Mouse (Mus musculus) common myeloid progenitor, adult 5-6 weeks (primary cell): ENCODE measurements at regions not wholly inside any gene's neighbourhood (a gene's known extent, or its start where the extent isn't known, plus 50 kb on each side); places are given as distances from the start of the nearest gene placed in this dataset.
A peak's percentile ranks its signal among the peaks of the same experiment; 100 is the strongest.

Source experiments
- ATAC-seq: replicated peaks from 2 replicates; pipeline ENCODE4 v1.8.0; 2016; ENCODE audit warnings: low read depth, mild to moderate bottlenecking, moderate TSS enrichment, inconsistent platforms; ENCODE audit not compliant: poor library complexity, severe bottlenecking

DNA sequence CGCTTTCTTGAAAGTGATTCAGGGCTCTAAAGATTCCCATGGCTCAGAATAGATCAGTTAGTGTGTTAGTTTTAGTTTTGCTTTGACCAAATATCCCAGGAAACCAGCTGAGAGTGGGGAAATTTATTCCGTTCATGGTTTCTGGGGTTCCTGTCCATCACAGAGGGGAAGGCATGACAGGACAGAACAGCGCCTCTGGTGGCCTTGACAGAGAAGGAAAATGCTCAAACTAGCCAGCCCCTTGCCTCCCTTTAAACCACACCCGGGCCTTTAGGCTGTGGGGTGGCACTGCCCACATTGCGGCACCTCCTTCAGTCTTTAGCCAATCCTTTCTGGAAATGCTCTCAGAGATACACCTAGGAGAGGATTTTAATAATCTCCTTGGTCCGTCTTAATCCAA is 76.1 kb upstream of the 1600014C23Rik start:
- no peak for ATAC-seq

DNA sequence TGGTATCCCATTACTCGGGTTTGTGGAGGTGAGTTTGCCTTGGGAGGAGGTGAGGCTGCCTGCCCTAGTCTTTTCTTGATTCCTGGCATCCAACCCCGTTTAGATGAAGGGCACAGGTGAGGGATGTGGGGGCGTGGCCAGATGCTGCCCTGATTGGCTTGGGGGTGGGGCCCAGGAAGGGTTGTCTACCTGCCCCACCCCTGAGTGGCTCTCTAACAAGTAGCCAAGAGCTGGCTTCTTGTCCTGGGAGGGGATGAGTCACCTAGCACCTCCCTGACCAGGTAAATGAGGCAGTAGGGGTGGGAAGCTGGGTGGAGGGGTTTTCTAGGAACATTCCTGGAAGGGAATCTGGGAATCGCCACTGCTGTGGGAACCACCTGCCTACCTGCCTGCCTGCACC is 74.7 kb upstream of the 1600014C23Rik start:
- ATAC-seq: no peak

DNA sequence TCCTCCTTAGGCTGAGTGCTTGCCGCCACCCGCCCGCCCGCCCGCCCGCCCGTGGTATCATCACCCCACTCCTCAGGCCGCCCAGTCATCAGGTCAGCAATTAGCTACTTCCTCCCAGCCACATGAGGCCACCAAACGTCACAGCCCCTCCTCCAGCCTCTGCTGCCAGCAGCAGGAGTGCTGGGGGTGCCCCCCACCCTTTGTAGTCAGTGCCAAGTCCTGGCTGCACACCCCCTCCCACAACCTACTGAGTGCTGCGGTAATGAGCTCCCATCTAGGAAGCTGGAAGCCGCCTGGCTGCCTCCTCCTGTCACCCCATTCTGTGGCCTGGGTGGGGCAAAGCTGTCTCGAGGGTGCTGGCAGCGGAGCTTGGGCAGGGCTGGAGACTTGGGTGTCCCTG is 73.8 kb upstream of the 1600014C23Rik start:
- ATAC-seq: peak; percentile 40; the same call in 1 of the 2 replicates

DNA sequence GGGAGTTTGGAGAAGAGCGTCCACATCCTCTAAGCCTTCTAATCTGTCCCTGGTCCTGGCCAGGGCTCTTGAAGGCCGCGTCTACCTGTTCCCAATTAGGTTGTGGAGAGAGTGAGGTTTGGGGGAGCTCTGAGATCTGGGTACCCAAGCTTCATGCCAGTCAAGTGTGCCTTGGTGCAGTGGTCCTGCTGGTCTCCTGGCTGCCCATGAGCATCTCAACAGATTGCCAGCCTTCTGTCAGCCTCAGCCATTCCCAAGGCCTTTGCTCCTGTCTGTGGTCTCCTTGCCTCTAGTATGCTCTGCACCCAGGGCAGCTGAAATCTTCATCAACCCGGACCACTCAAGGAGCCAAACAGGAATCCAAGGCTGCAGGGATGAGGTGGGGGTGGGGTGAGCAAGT is 73.2 kb upstream of the 1600014C23Rik start:
- ATAC-seq: no peak

DNA sequence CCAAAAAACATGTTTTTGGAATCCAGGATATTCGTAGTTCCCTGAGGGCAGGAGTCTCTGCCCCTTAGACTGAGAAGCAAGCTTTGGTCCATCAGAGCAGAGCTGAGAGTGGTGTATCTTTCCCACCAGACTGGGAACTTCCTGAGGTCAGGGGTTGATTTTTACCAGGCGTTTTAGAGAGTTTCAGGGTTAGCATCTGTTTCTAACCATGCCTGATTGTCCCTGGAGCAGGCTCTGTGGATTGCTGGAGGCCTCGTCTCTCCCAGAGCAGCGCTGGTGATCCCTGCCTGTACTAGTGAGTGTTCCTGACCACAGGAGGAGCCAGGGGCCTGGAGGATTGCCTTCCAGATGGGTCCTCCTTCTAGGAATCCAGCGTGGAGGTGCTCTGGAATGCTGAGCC is 72.8 kb upstream of the 1600014C23Rik start:
- ATAC-seq: no peak

DNA sequence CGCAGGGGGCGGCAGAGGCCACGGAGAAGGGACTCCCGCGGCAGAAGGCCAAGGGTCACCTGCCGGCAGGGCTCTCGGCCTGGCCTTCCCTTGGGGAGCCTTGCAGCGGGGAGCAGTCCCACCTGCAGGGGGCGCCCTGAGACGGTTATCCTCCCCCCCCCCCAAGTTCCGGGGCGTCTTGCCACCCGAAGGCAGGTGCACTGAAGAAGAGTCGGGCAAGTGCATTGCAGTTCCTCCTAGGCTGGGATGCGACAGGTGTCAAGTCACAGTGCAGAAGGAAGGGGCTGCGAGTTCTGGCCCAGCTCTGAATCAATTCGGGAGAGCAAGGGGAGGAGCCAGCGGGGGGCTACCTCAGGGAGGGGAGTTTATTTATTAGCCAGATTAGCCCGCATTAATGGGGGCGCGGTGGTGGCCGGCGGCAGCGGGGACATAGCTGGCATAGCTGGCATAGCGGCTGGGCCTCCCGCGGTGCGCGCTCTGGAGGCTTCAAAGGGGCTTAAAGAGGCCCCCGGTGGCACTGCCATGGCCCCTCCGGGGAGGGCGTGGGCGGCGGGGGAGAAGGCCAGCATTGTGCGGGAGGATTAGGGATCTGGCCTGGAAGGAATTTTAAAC is 71.9 kb upstream of the 1600014C23Rik start:
- no peak for ATAC-seq

DNA sequence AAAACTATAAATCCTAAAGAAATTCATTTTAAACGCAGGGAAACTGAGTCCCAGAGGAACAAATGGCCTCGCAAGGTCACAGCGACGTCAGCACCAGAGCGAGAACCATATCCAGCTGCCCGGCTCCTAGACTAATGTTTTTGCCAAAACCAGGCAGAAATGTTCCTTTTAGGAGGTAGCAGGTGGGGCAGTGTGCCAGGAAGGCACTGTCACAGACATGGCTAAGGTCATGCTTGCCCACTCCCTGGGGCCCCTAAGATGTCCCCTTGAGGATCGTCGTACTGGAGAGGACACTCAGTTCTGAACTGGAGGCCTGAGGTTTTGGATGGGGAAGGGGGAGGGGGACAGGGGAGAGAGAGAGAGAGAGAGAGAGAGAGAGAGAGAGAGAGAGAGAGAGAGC is 69.7 kb upstream of the 1600014C23Rik start:
- no peak for ATAC-seq

DNA sequence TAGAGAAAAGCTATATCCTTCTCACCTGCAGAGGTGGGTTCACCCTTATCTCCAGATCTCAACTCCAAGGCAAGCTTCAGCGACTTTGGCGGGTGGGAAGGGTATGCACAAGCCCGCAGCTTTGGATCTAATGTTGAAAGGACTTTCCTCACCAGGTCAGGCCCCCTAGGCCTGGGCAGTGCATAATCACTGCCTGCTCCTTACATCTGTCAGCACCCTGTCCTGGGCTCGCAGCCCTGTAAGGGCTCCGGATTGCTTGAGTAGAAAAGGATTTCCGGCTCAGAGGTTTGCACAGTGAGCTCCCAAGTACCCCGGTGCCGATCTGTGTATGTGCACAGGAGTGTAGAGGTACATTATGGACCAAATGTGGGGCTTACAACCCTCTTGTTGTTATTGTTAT is 68.8 kb upstream of the 1600014C23Rik start:
- no peak for ATAC-seq

DNA sequence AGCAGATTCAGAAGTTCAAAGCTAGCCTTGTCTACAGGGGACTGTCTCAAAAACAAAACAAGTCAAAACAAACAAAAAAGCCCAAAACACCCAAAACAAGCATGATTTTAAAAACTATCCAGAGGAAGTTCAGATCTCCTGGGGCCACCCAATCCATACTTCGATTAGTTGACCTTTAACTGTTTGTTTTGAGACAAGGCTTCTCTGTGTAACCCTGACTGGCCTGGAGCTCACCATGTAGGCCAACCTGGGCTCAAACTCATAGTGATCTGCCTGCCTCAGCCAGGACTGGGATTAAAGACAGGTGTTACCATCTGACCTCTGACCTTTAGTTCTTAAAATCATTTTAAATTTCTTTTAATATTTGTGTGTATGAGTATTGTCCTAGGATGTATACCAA is 66.1 kb upstream of the 1600014C23Rik start:
- no peak for ATAC-seq

DNA sequence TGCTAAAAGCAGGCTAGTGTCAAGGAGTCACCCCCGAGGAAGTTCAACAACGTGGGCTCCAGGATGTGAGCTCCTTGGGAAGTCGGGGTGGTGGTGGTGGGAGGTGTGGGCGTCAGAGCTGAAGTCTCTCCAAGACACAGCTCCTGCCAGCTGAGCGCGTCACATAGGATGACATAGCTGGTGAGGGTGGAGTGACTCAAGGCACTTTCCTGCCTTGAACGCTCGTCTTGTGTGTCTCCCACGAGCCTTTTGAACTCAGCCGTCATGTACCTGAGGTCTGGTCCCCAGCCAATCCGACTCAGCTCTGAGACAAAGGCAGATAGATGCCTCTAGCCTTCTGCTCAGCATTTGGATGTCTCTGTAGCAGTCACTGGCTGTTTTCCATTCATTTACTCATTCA is 65.4 kb upstream of the 1600014C23Rik start:
- no peak for ATAC-seq

DNA sequence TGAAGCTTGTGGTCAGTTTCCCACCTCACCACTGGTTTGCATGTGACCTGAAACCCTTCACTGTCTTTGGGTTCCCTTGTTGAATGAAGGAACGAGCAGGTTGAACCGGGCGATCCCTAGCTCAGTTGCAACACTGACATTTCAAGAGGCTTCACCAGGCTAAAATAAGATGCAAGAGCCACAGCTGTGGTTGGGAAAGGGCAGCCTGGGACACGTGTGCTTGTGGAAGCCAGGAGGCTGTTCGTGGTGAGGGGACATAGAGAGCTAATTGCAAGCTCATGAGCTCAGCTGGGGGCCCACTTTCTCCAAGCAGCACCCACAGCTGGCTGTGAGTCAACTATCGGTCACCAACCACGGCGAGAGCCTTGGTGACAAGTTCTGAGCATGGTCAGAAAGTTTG is 64.8 kb upstream of the 1600014C23Rik start:
- peak; percentile 50; the same call in 1 of the 2 replicates for ATAC-seq

DNA sequence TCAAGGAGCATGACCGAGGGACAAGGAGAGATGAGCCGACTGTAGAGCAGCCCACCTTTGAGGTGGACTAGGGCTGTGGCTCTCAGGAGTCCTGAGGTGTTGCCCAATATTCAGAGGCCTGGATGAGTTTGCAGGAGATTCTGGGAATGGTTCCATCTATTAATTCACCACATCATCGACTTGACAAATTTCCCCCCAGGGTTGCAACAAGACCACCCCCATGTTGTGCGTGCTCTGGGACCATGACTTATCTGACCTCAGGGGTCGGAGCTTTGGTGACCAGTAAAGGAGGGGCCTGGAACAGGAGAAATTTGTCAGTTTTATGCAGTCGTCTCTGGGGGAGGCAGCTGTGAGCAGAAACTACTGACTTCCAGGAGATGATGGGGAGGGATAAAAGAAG is 63.5 kb upstream of the 1600014C23Rik start:
- ATAC-seq: no peak

DNA sequence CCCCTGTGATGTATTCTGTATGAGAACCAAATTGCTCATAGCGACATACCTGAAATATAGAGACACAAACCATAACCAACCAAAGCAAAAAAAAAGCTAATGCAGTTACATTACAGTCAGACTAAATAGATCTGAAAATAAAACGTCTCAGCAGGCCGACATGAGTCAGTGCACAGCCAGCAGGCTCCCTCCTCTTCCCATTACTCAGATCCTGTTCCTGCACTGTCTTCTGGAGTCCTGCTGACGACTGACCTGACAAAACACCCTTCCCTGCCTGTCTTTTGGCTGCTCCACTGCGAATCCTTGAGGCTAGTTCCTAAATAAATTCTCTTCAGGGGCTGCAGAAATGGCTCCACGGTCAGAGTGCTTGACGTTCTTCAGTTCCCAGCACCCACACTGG is 61.3 kb upstream of the 1600014C23Rik start:
- no peak for ATAC-seq

DNA sequence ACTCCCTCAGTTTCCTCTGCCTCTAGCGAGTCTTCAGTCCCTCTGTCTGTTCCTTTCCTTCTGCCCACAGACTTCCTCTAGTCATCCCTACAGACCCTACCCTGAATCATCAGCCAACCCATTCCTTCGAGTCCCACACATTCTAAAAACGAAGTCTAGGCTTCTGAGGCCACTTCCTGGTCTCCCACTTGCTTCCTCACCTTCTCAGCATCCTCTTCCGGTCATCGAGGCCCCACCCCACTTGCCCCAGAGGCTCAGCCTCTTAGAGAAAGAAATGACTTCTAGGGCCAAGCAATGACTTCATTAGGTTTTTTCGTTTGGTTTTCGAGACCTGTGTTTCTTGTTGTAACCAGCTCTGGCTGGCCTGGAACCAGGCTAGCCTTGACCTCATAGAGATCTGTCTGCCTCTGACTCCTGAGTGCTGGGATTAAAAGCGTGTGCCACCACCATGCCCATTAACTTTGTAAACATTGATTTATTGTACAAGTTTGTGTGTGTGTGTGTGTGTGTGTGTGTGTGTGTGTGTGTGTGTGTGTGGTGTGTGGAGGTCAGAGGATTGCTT is 57.4 kb upstream of the 1600014C23Rik start:
- no peak for ATAC-seq

DNA sequence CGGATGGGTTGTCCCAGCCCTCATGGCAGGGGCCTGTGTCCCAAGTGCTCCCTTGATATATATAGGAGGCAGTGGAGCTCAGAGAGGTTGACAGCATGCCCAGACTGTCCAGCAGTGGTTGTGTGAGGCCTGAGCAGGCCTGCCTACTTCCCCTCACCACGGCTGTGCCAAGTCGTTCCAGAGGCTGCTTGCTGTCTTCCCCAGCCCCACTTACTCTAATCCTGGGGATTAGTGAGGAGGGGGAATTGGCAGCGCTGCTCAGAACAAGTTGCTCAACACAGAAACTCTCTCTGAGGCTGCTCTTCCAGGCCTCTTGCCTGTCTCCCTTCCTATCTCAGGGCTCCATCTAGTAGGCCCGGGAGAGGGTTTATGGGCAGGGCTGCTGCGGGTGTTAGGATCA is 56.1 kb upstream of the 1600014C23Rik start:
- ATAC-seq: no peak

DNA sequence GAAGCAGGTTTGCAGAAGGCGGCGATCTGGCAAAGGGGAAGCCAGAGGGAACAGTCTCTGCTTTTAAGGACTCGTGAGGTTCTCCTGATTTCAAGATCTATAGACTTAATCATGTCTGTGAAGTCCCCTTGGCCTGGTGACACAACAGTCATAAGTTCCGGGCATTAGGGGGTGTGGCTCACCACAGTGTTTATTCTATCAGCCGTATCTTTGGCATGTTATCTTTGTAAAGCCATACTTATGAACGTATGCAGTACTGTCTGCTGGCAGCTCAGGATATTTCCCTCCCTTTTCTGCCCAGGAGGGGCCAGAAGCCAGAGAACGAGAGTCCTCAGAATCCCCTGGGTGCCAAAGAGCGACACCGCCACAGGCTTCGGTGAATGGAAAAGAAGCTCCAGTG is 51.3 kb upstream of the 1600014C23Rik start:
- ATAC-seq: no peak

DNA sequence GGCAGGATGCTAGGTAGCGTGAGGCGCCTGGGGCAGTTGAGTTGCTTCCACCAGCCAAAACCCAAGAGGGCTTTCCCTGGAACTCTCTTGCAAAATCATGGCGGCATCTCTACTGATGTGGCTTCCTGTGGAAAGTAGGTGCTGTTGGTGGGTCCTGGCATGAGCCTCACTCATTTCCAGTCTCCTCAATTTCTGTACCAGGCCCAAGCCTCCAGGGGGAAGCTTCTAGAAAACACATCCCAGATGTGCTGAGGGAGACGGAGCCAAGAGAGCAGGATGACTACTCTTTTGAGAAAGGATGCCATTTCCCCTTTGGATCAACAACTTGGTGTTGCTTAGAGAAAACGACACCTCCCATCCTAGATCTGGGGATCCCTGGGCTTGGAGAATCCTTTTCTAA is 50.9 kb upstream of the 1600014C23Rik start:
- no peak for ATAC-seq
